Mouse (Mus musculus) telencephalon, adult 2 months (tissue): ENCODE results near the gene Hist1h3g.
A peak's percentile ranks its signal among the peaks of the same experiment; 100 is the strongest.

Experiments
- DNase-seq: peaks from one replicate; pipeline ENCODE4 v3.0.0-alpha.2; 2011; ENCODE audit warnings: low read depth, low spot score

Gene Hist1h3g

DNA sequence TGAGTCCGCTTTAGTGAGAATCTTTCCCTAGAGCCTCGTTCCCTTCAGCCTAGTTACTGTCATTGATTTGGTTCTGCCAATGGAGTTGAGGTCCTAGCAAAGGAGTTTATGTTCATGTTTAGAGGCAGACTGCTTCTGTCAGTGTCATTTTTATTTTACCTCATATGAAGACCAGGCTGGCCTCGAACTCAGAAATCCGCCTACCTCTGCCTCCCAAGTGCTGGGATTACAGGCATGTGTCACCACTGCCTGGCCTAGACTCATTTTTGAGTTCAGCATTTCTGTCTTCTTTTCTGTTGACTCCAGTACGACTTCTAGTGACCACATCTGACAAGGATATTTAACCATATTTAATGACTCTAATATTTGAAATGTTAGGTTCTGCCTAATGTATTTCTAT is 19.9 kb upstream of the Hist1h3g start:
- DNase-seq = no peak

DNA sequence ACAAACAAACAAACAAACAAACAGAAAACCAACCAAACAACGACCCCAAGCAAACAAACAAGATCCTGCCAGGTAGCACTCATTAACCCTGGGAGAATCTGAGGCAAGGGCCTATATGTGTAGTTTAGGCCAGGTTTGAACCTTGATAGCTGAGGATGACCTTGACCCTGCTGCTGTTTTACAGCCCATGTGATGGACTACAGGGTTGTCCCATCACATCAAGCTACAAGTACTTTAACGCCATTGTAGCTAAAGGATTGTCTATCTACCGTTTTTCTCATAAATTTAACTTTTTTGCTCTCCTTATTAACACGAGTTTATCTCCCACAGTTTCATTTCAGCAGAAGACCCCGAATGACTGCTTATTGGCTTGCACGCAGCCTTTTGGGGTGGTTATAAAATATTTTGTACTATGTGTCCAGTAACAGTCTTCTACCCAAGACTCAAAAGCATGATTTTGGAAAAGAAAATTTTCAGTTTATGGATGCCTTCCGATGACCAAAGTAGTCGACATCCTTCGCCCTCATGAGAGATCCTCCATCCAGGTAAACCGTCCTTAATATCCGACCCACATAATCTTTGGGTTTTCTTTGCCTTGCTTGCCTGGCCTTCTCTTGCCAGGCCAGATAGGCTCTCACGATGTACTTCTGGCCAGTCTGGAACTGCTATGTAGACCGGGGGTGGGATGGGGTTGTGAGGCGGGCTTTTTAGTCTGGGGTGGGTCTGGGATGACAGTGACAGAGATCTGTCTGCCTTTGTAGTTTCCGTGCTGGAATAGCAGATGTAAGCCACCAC is 19.2 kb upstream of the Hist1h3g start:
- no peak for DNase-seq

DNA sequence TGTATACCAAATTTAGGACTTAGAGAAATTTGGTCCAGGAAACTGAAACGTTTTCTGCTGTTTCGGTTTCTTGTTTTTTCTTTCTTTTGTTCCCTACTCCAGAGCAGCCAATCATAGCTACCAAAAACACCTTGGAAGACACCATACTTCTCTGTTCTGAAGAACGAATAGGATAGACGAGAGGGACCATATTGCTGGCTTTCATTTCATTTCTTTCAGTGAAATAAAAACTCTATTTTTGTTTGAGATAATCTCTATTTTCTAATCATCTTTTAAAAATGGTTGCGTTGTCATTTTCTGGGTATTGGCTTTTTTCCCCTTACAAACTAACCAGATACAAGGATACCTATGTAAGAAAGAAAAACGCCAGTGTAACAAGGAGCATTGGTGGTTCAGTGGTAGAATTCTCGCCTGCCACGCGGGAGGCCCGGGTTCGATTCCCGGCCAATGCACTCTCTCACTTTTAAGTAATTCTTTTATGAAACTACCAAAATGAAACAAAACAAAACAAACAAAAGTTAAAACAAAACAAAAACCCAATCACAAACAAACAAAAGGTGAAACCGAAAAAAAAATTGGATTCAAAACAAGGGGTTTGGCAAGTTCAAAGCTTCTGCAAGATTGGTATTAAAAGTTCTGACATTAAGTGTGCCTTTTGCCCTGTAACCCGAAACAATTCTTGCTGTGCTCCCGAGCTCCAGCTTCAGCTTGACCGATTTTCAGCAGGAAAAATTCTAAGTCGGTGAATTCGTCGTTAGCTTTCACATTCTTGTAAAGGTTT is 18.2 kb upstream of the Hist1h3g start:
- peak; percentile 46 for DNase-seq

DNA sequence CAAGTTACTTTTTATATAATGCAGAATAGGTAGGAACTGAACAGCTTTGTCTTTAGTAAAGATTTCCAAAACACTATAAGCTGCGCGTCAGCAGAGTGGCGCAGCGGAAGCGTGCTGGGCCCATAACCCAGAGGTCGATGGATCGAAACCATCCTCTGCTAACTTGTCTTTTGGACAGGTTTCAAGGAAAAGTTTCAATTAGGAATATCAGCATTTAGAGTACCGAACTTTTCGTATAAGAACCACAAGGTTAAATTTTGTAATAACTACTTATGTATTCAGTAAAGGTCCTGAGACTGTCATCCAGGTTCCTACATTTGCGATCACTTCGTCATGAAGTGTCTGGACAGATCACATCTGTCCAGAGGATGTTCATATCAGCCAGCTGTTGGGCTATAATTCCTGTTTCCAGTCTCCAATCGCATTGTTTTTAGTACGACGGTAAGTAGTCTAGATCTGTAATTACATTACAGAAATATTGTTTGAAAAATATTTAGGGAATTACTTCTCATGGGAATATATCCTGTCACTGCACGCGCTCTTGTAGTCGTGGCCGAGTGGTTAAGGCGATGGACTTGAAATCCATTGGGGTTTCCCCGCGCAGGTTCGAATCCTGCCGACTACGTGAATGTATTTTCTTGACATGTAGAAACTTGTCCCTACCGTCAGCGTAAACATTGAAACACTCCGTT is 17.5 kb upstream of the Hist1h3g start:
- peak; percentile 53 for DNase-seq

DNA sequence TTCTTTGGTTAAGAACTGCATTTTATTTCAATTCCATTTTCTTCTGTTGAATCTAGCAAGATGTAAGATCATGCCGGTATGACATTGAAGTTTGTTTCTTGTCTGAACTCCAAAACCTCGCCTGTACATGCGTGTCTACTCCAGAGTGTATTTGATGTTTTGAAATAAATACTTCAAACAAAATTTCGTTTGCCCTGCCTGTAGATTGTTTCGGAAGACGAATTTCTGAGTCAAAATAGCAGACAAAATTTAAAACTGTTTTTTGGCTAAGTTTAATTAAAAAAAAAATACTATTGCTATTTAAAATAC is 17.0 kb upstream of the Hist1h3g start:
- DNase-seq = no peak

DNA sequence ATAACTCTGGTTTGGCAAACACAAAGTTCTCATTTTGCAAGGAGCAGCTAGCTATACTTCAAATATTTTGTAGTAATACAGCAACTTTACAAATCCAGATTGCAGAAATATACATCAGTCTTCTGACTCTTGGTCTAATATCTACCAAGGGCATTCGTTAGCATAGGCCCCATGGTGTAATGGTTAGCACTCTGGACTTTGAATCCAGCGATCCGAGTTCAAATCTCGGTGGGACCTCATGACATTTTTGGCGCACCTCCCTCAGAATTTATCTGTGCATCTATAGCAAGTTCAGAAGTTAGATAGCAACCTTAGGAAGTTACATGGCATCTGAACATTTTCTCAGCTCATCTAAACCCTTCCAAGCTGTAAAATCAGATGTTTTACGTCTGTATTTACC is 16.3 kb upstream of the Hist1h3g start:
- DNase-seq = peak; percentile 53

DNA sequence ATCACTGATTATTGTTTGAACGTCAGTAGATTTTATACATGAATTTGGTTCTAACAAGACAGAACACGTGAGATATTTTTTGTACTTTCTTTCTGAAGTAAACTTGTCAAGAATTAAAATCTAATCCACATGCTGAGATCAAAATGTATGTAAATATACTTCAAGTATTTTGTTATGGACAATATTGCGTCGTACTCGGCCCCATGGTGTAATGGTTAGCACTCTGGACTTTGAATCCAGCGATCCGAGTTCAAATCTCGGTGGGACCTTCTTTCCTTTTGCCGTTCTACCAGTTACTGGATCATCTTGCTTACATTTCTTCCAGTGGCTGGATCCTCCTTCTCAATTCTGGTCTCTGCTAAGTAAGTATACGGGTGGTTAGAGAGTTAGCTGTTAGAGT is 15.8 kb upstream of the Hist1h3g start:
- no peak for DNase-seq

DNA sequence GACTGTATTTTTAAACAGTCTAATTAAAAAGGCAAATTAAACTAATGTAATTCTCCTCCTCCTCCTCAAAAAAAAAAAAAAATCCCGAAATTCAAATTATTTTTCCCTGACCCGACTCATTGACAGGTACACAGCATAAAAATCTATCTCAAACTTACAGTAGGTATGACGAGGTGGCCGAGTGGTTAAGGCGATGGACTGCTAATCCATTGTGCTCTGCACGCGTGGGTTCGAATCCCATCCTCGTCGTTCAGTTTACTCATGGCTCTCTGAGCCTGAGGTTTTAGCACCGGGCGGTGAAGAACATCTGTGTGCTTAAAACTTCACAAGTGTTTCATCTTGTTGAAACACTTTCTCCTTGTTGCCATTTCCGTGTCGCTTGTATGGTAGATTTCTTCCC is 13.5 kb upstream of the Hist1h3g start:
- no peak for DNase-seq

DNA sequence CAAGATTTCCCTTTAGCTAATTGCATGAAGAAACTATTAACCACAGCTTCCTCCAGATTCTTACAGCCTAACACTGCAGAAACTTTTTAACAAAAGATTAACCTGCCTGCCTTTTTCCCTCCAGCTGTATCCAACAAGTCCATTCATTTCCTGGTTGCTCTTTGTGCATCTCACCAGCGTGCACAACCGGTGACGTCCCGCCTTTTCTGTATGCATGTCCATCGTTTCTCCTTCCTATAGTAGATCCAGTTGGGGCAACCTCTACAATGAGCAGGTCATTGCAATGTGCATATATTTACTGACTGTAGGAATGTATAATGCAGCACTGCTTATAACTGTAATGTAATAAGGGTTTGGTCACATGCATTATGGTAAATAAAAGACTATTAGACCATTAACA is 11.2 kb upstream of the Hist1h3g start:
- DNase-seq = no peak

DNA sequence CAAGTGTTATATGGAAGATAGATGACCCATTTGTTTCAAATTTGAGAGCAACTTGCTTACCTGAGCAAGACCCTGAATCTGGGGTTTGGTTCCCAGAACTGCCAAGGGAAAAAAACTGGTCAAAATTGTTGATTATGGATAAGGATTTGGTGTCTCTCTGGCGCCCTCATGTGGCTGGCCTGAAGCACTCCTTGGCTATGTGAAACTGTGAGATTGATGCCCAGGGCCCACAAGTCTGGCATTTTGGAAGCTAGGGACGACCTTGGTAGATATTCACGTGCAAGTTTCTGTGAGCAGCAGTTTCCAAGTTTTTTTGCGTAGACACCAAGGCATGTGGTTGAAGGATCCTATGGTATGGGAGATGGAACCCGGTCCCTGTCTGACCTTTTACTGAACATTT is 10.6 kb upstream of the Hist1h3g start:
- peak; percentile 68 for DNase-seq

DNA sequence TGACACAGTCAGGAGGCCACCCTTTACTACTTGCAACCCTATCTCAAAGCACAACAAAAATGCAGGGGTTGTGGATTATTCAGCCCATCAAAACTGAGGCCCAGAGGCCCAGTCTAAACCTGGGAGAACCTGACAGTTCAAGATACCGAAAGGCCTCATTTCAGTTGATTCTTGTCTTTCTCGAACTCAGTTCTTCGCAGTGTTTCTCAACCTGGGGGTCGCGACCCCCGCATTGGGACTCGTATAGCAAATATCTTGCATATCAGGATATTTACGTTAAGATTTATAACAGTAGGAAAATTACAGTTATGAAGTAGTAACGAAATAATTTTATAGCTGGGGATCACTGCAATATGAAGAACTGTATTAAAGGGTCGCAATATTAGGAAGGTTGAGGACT is 9.3 kb upstream of the Hist1h3g start:
- no peak for DNase-seq

DNA sequence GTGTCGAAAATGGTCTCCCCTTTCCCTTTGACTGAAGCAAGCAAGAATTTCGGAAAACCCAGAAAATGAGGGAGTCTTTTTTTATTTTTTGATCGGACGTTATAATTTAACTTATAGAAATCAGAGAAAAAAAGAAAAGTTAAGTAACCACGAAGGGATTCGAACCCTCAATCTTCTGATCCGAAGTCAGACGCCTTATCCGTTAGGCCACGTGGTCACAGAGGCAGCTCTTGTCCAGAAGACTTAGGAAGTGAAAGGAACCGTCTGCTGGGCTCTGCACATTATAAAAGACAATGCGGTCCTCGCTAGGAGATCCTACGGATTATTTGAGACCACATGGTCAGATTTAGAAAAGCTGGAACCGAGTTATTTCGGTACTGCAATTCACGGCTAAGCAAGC is 8.9 kb upstream of the Hist1h3g start:
- peak; percentile 81 for DNase-seq

DNA sequence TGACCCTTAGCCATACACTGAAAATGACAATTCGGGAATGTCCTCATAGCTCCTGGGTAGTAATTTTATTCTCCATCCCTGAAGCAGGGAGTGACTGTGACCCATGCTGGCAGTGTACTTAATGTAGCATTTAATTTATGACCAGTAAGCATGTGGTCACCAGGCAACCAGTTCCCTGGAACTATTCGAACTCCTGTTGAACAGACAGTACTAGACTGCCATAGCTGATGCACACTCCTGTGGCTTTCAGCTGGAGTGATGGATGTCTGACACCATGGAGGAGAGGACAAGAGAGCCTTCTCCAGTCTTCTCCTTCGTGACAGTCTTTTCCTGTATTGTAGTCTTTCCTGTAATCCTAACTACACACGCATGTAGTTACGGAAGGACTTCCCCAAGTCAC is 6.2 kb upstream of the Hist1h3g start:
- no peak for DNase-seq

DNA sequence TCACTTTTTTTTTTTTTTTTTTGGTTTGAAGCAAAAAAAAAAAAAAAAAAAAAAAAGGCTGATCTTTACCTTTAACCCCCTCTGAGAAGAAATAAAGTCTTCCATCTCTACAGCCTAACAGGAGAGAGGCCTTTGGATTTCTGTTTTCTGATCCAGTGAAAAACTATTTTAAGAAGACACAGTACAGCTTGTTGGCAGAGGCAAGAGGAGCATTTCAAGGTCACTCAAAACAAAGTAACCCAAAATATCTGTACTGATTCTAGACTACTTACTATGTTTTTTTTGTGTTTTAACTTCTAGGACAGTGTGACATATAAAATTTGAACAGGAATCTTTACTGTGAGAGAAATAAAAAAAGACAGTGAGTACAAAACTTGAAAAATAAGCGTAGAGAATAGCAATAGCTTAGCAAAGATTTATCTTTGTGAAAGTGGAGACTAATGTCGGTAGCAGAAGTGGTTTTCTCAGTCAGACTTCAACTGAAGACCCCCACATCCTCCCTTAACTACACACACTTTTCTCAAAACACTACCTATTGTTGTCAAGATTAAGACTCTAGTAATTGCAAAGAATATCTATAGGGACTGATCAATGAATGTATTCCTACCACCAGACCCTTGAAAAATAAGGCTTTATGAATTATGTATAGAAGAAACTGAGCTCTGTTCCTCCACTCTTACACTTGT is 5.6 kb upstream of the Hist1h3g start:
- DNase-seq = no peak

DNA sequence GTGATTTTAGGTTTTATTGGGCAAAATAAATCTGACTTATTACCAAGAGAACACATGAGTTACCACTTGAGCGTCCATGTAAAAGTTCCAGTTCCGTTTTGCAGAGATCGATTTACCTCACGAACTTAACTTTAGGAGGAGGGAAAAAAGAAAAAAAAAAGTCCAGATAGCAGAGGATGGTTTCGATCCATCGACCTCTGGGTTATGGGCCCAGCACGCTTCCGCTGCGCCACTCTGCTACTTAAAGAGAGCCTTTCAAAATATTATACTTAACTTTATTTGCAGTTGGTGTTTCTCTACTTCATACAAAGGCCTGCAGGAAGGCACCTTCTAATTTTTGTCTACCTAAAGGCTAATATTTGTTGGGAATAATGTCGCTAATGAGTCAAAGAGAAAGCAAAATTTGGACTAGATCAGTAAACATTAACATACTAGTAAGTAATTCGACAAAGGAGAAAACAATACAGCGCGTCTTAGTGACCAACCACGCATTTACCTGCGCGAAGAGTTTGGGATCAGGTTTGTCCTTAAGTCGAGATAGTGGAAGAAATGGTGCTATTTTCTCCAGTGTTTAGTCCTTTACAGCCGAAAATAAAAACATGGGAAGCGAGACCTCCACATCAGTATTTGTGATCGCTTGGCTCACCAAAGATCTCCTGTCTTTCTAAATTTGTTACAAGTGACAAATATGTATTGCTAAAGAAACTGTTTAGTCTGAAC is 4.9 kb upstream of the Hist1h3g start:
- no peak for DNase-seq

DNA sequence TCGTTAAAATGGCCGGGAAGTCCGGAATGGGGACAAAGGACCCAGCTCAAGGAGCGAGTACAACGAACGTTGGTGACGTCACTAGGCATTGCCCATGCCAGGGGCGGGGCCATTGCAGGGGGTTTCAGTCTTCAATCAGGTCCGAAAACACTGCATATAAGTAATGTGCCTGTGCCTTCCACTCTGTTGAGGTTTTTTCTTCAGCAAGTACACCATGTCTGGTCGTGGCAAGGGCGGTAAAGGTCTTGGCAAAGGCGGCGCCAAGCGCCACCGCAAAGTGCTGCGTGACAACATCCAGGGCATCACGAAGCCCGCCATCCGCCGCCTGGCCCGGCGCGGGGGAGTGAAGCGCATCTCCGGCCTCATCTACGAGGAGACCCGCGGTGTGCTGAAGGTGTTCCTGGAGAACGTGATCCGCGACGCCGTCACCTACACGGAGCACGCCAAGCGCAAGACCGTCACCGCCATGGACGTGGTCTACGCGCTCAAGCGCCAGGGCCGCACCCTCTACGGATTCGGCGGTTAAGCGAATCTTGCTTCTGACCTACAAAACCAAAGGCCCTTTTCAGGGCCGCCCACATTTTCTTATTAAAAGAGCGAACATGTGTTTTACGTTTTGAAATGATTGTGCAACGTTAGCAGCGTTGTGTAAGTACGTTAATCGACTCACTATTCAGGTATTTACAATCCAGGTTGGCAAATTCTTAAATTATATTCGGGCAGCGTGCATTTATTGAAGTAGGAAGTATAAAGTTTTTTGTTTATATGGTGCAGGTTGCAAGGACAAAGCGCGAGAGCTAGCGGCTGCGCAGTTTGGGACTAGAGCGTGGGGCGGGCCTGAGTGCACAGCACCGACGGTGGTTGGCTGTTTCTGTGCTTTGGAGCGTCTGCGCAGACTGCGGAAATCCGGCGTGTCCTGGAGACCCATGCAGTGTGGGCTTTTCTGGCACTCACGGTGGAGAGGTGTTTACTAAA is 4.0 kb upstream of the Hist1h3g start, which contains the start of gene Hist1h4h:
Gene Hist1h4h (plus strand): TSS at position 150 of the 975 bp plus-strand sequence.
- peak; percentile 97 for DNase-seq

DNA sequence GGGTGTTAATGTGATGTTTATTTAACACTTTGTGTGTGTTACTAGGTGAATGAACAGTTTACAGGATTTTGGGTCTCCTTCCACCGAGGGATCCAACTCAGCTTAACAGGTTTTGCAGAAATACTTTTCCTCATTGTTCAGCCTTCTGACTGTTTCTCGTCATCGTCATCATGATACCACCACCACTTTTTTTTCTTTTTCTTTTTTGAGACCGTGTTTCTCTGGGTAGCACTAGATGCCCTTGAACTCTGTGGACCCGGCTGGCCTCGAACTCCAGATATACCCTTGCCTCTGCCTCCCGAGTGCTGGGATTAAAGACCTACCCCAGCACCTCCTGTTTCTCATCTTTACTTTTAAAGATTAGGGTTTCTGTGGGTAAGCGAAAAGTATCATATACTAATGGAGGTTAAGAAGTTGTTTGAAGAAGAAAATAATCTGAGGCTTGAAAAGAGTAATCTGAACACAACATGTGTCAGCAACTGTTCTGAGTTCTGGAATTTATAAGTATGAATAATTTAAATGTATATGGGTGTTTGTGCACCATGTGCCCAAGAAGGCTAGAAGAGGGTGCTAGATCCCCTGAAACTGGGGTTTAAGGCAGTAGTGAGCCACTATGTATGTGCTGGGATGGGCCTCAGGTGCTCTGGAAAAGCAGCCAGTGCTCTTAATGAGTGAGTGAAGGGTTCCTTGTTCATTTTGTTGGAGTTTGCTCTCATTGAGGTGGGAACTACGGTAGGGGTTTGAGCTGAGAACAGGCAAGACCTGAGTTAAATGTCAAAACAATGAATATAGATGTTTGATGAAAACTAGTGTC is 2.8 kb upstream of the Hist1h3g start:
- DNase-seq = no peak

DNA sequence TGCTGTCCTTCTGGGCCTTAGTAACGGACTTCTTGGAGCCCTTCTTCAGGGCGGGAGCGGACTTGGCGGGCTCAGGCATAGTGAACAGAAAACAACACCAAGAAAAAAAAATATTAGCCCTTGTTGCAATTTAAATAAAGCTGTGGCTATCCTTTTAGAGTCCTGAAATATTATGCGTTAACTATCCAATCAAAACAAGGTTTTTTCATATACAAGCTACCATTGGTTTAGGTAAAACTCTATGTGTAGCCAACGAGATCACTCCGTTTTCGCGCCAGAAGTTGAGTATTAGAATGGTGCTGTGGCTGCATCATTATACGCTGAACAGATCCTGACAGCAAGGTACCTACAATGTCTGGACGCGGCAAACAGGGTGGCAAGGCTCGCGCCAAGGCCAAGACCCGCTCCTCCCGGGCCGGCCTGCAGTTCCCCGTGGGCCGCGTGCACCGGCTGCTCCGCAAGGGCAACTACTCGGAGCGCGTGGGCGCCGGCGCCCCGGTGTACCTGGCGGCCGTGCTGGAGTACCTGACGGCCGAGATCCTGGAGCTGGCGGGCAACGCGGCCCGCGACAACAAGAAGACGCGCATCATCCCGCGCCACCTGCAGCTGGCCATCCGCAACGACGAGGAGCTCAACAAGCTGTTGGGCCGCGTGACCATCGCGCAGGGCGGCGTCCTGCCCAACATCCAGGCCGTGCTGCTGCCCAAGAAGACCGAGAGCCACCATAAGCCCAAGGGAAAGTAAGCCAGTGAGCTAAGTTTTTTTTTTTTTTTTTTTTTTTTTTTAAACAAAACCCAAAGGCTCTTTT is 1.5 kb upstream of the Hist1h3g start, which contains the start of gene Hist1h2af:
Gene Hist1h2af (plus strand): TSS at position 347 of the 808 bp plus-strand sequence.
- peak; percentile 93 for DNase-seq
